Comparison of ENCODE assay signal across 10 mouse cellular contexts in the genomic region with DNA sequence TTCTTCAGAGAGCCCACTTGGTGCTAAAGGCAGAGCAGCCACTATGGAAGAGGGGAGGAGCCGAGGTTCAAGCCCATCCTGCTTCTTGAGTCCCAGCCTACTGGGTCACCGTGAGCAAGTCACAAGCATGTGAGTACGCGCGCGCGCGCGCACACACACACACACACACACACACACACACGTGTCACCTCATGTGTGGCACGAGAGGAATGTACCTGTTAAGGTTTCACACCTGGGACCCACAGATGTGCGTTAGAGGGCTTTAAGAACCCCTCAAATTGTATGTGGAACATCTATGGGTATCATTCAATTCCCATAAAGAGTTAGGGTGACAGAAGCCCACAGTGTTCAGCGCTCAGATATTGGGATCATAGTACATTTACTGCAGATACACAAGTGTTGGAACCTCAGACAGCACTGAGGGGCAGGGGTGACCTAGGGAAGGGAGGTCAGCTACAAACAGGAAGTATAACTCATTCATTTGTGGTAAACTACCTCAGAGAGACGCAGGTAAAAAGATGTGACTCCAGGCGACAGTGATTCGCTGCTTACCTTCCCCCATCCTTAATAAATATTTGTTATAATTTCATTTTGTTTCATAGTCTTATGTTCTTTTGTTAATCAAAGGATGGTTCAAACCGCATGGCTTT. TPM values are rescaled to one million over a fixed set of nuclear protein-coding genes. Genes with fewer than 3 reads are reported as not detected.
DNase-seq lines count a peak whose midpoint lies in the region; ATAC-seq and TF ChIP-seq lines count a peak whose summit lies in the region.
"Had no signal": no experiment of that assay in that cellular context is flagged by ENCODE, and none has a peak within 500 bp of the region (broad histone marks: within the 10 kb centered on the region; RNA-seq: fewer than 3 reads in every experiment).

No protein-coding gene starts in this region.

- no peaks in the 10 kb centered on the region for H3K27me3 ChIP-seq in lung, embryonic 14.5 days (ENCODE audit: insufficient read depth, low read length)
- H3K27me3 ChIP-seq in liver, embryonic 12.5 days (replicated peaks), result peaks cover 54% of the 10 kb centered on the region
- H3K27me3 ChIP-seq in thymus, adult 2 months (ENCODE audit: control insufficient read depth, insufficient read depth, low read length), result no peaks in the 10 kb centered on the region

- no peak overlapping the region for H3K27ac ChIP-seq in lung, embryonic 14.5 days (ENCODE audit: low read depth)
- H3K27ac ChIP-seq in liver, embryonic 12.5 days, result no peak overlapping the region
- H3K27ac ChIP-seq in thymus, adult 2 months (ENCODE audit: control insufficient read depth, insufficient read depth, low read length), result peak overlapping the region; percentile 99
- H3K27ac ChIP-seq: midbrain, embryonic 12.5 days had no signal

- H3K9me3 ChIP-seq in lung, embryonic 14.5 days (ENCODE audit: low read depth, low read length), result no peaks in the 10 kb centered on the region
- H3K9me3 ChIP-seq in liver, embryonic 12.5 days (replicated peaks), result no peaks in the 10 kb centered on the region
- H3K9me3 ChIP-seq: midbrain, embryonic 12.5 days had no signal

- H3K4me2 ChIP-seq in lung, embryonic 14.5 days, result peak overlapping the region; percentile 34
- peak overlapping the region; percentile 52 for H3K4me2 ChIP-seq in liver, embryonic 12.5 days
- H3K4me2 ChIP-seq: midbrain, embryonic 12.5 days had no signal

- ATAC-seq in lung, embryonic 14.5 days (ENCODE audit: insufficient read depth), result no peak
- ATAC-seq in liver, embryonic 12.5 days, result no peak

- no peak for DNase-seq in lung, embryonic 14.5 days
- DNase-seq in lung, postnatal 4 days, result no peak
- DNase-seq in R1 (ENCODE audit: low read depth, low spot score), result peak; percentile 86
- peak; percentile 56 for DNase-seq in thymus, adult 2 months
- no peak for DNase-seq in yolk sac, embryonic 10.5 days (ENCODE audit: low spot score)
- DNase-seq in ovary, adult 18-20 months (ENCODE audit: low spot score), result no peak
- DNase-seq in adrenal gland, adult (ENCODE audit: inconsistent age in 2 of 2, low spot score in 1 of 2), result no peak

- no peaks in the 10 kb centered on the region for H3K36me3 ChIP-seq in lung, embryonic 14.5 days (ENCODE audit: insufficient read depth)
- no peaks in the 10 kb centered on the region for H3K36me3 ChIP-seq in liver, embryonic 12.5 days
- H3K36me3 ChIP-seq in thymus, adult 2 months (ENCODE audit: control insufficient read depth, insufficient read depth, low read length), result no peaks in the 10 kb centered on the region
- H3K36me3 ChIP-seq: midbrain, embryonic 12.5 days had no signal

- 59% methylated on average over 17 of the region's 17 CpGs for WGBS in lung, embryonic 14.5 days
- 39% methylated on average over 17 of the region's 17 CpGs for WGBS in liver, embryonic 12.5 days (ENCODE audit: insufficient replicate concordance)
- 3% methylated on average over 17 of the region's 17 CpGs for WGBS in thymus, adult 2 months

- TF ChIP-seq POLR2A in thymus, adult 2 months (IDR thresholded peaks at IDR 0.05; ENCODE audit: control insufficient read depth, extremely low read depth, insufficient read depth, low read length, poor library complexity), result no peak

- peaks cover 9% of the 10 kb centered on the region; the same call in 1 of the 2 replicates for H3K4me1 ChIP-seq in lung, embryonic 14.5 days (ENCODE audit: insufficient read depth)
- peaks cover 40% of the 10 kb centered on the region for H3K4me1 ChIP-seq in liver, embryonic 12.5 days
- peaks cover 49% of the 10 kb centered on the region for H3K4me1 ChIP-seq in thymus, adult 2 months (replicated peaks; ENCODE audit: control insufficient read depth, insufficient read depth, low read length)

- no peak overlapping the region for H3K4me3 ChIP-seq in lung, embryonic 14.5 days (ENCODE audit: low read depth, low read length)
- peak overlapping the region; percentile 7; the same call in 1 of the 2 replicates for H3K4me3 ChIP-seq in liver, embryonic 12.5 days
- peak overlapping the region; percentile 46 for H3K4me3 ChIP-seq in thymus, adult 2 months (ENCODE audit: control insufficient read depth, insufficient read depth, low read length)
- H3K4me3 ChIP-seq: midbrain, embryonic 12.5 days had no signal

- no peak for TF ChIP-seq CTCF in lung, embryonic 14.5 days (IDR thresholded peaks at IDR 0.05; ENCODE audit: low read depth)
- no peak for TF ChIP-seq CTCF in thymus, adult 2 months (IDR thresholded peaks at IDR 0.05; ENCODE audit: borderline replicate concordance, control insufficient read depth, extremely low read depth, insufficient read depth, low read length, poor library complexity)

- no peak overlapping the region for H3K9ac ChIP-seq in lung, embryonic 14.5 days
- no peak overlapping the region; the same call in 1 of the 2 replicates for H3K9ac ChIP-seq in liver, embryonic 12.5 days
- H3K9ac ChIP-seq: midbrain, embryonic 12.5 days had no signal

RNA-seq across cellular contexts. Expression of a gene that starts 33.6 kb away (rescaled TPM):
- 45.8 and 49.4 TPM in 2 replicates for polyA plus RNA-seq in lung, embryonic 14.5 days (2014; fragmentation: Nextera tagmentation; extraction: Ambion mirVana)
- polyA plus RNA-seq in liver, embryonic 12.5 days (2016; fragmentation: Nextera tagmentation; extraction: Ambion mirVana), result 29.3 and 30.6 TPM in 2 replicates
- 6.7 and 6.8 TPM in 2 replicates for polyA plus RNA-seq in thymus, adult 2 months (2012; rRNA removed)

RNA-seq across cellular contexts. Expression of a gene that starts 52.4 kb away (rescaled TPM):
- polyA plus RNA-seq in lung, embryonic 14.5 days (2014; fragmentation: Nextera tagmentation; extraction: Ambion mirVana), result 4.8 and 5.8 TPM in 2 replicates
- polyA plus RNA-seq in liver, embryonic 12.5 days (2016; fragmentation: Nextera tagmentation; extraction: Ambion mirVana), result not detected in 2 replicates
- polyA plus RNA-seq in thymus, adult 2 months (2012; rRNA removed), result not detected in 2 replicates
- polyA plus RNA-seq: large intestine, adult 2 months; midbrain, embryonic 12.5 days had no signal

Comparison
In these comparisons a context has a peak if more than half of its experiments do, and no peak if none do; other contexts are left out.
1. DNase-seq: peak in R1 (single experiment) and thymus, adult 2 months (single experiment); none in lung, embryonic 14.5 days (single experiment), lung, postnatal 4 days (0 of 2), yolk sac, embryonic 10.5 days (single experiment), ovary, adult 18-20 months (single experiment) and adrenal gland, adult (0 of 2).